Mouse (Mus musculus) MEL (cell line): ENCODE data around the gene Gm37240. TPM values are rescaled to one million over a fixed set of nuclear protein-coding genes. Genes with fewer than 3 reads are reported as not detected.

Experiments used
- DNase-seq: peaks from one replicate; pipeline ENCODE4 v3.0.0; 2011; ENCODE audit warnings: low read depth, low spot score
- H3K27ac ChIP-seq: 2 replicates; pipeline ENCODE4 v1.5.1; 2012; ENCODE audit warnings: low read depth, mild to moderate bottlenecking, control low read depth, low read length, moderate library complexity; ENCODE audit not compliant: control insufficient read depth
- H3K27me3 ChIP-seq, 2 experiments: fragments of 150-350 bp in 1 of 2; sonication (generic) in 1 of 2; 2 replicates each; pipeline ENCODE4 v1.6.1; 2012; ENCODE audit warnings: low read length in 2 of 2, mild to moderate bottlenecking in 2 of 2, improper control_type of control experiment in 1 of 2, moderate library complexity in 1 of 2; ENCODE audit not compliant: insufficient read depth in 2 of 2, control insufficient read depth in 1 of 2
- H3K36me3 ChIP-seq, 2 experiments: 2 replicates each; pipeline ENCODE4 v1.6.1; 2012 to 2014; ENCODE audit warnings: low read length in 2 of 2, improper control_type of control experiment in 1 of 2, inconsistent platforms in 1 of 2, mild to moderate bottlenecking in 1 of 2; ENCODE audit not compliant: insufficient read depth in 2 of 2, control insufficient read depth in 1 of 2
- H3K4me1 ChIP-seq, 2 experiments: fragments of 150-350 bp in 1 of 2; sonication (generic) in 1 of 2; 2 replicates each; pipeline ENCODE4 v1.6.1; 2012; ENCODE audit warnings: low read length in 2 of 2, improper control_type of control experiment in 1 of 2, mild to moderate bottlenecking in 1 of 2; ENCODE audit not compliant: insufficient read depth in 2 of 2, control insufficient read depth in 1 of 2
- H3K4me3 ChIP-seq, 2 experiments: fragments of 150-350 bp in 1 of 2; sonication (generic) in 1 of 2; 2 replicates each; pipeline ENCODE4 v1.5.1; 2012; ENCODE audit warnings: low read depth in 2 of 2, low read length in 2 of 2, mild to moderate bottlenecking in 2 of 2, moderate library complexity in 2 of 2, control low read depth in 1 of 2, improper control_type of control experiment in 1 of 2; ENCODE audit not compliant: control insufficient read depth in 1 of 2, insufficient read depth in 1 of 2
- H3K79me2 ChIP-seq: 2 replicates; pipeline ENCODE4 v1.6.1; 2012; ENCODE audit warnings: mild to moderate bottlenecking, low read length, moderate library complexity; ENCODE audit not compliant: control insufficient read depth, poor library complexity, insufficient read depth
- H3K9ac ChIP-seq: 2 replicates; pipeline ENCODE4 v1.6.1; 2012; ENCODE audit warnings: low read depth, mild to moderate bottlenecking, control low read depth, low read length, moderate library complexity; ENCODE audit not compliant: control insufficient read depth, poor library complexity, severe bottlenecking
- H3K9me3 ChIP-seq: fragments of 150-350 bp; sonication (generic); replicated peaks from 2 replicates; pipeline ENCODE4 v1.6.1; 2012; ENCODE audit warnings: mild to moderate bottlenecking, low read length, improper control_type of control experiment, moderate library complexity; ENCODE audit not compliant: insufficient read depth
- BHLHE40 ChIP-seq: IDR thresholded peaks from 2 replicates; pipeline ENCODE4 v1.6.1; 2012; ENCODE audit warnings: low read depth, mild to moderate bottlenecking, inconsistent platforms, low read length, improper control_type of control experiment, borderline replicate concordance
- CHD1 ChIP-seq: IDR thresholded peaks from 2 replicates; pipeline ENCODE4 v1.6.1; 2012; ENCODE audit warnings: low read depth, mild to moderate bottlenecking, inconsistent platforms, low read length, improper control_type of control experiment
- E2F4 ChIP-seq: IDR thresholded peaks from 2 replicates; pipeline ENCODE4 v1.6.1; 2011; ENCODE audit warnings: low read depth, low read length, improper control_type of control experiment, borderline replicate concordance
- GABPA ChIP-seq: IDR thresholded peaks from 2 replicates; pipeline ENCODE4 v1.6.1; 2012; ENCODE audit warnings: low read depth, mild to moderate bottlenecking, inconsistent platforms, low read length, improper control_type of control experiment, moderate library complexity
- GATA1 ChIP-seq: IDR thresholded peaks from 2 replicates; pipeline ENCODE4 v1.6.1; 2011; ENCODE audit warnings: low read depth, low read length, improper control_type of control experiment
- HCFC1 ChIP-seq: IDR thresholded peaks from 2 replicates; pipeline ENCODE4 v1.6.1; 2012; ENCODE audit warnings: low read depth, mild to moderate bottlenecking, inconsistent platforms, low read length, improper control_type of control experiment, moderate library complexity
- MAFK ChIP-seq: IDR thresholded peaks from 2 replicates; pipeline ENCODE4 v1.6.1; 2011; ENCODE audit warnings: low read depth, mild to moderate bottlenecking, low read length, improper control_type of control experiment, borderline replicate concordance
- MEF2A ChIP-seq: IDR thresholded peaks from 2 replicates; pipeline ENCODE4 v1.6.1; 2014; ENCODE audit warnings: low read depth, mild to moderate bottlenecking, inconsistent platforms, low read length, improper control_type of control experiment; ENCODE audit not compliant: poor library complexity, insufficient replicate concordance, severe bottlenecking; ENCODE audit errors: extremely low read depth
- MYB ChIP-seq: IDR thresholded peaks from 2 replicates; pipeline ENCODE4 v1.6.1; 2011; ENCODE audit warnings: mild to moderate bottlenecking, low read depth, low read length, improper control_type of control experiment
- POLR2A ChIP-seq, 2 experiments: IDR thresholded peaks; 2 replicates each; pipeline ENCODE4 v1.6.1; 2011 to 2012; ENCODE audit warnings: low read length in 2 of 2, mild to moderate bottlenecking in 2 of 2, control low read depth in 1 of 2, improper control_type of control experiment in 1 of 2, low read depth in 1 of 2, moderate library complexity in 1 of 2; ENCODE audit not compliant: control insufficient read depth in 1 of 2, insufficient read depth in 1 of 2, poor library complexity in 1 of 2
- POLR2AphosphoS5 ChIP-seq: IDR thresholded peaks from 2 replicates; pipeline ENCODE4 v1.6.1; 2012; ENCODE audit warnings: low read depth, borderline replicate concordance, mild to moderate bottlenecking, inconsistent platforms, low read length, moderate library complexity, mixed read lengths
- RCOR1 ChIP-seq: IDR thresholded peaks from 2 replicates; pipeline ENCODE4 v1.6.1; 2012; ENCODE audit warnings: low read depth, mild to moderate bottlenecking, inconsistent platforms, low read length, improper control_type of control experiment
- SIN3A ChIP-seq: IDR thresholded peaks from 2 replicates; pipeline ENCODE4 v1.6.1; 2012; ENCODE audit warnings: low read length, improper control_type of control experiment, inconsistent platforms
- TAL1 ChIP-seq: IDR thresholded peaks from 2 replicates; pipeline ENCODE4 v1.6.1; 2012; ENCODE audit warnings: mild to moderate bottlenecking, inconsistent platforms, low read length, moderate library complexity, mixed read lengths
- USF1 ChIP-seq: IDR thresholded peaks from 2 replicates; pipeline ENCODE4 v1.6.1; 2014; ENCODE audit warnings: low read depth, mild to moderate bottlenecking, inconsistent platforms, low read length, improper control_type of control experiment, moderate library complexity
- USF2 ChIP-seq, 2 experiments: IDR thresholded peaks; 2 replicates each; pipeline ENCODE4 v1.6.1; 2011 to 2012; ENCODE audit warnings: improper control_type of control experiment in 2 of 2, low read length in 2 of 2, borderline replicate concordance in 1 of 2, inconsistent platforms in 1 of 2, low read depth in 1 of 2, mild to moderate bottlenecking in 1 of 2; ENCODE audit not compliant: insufficient read depth in 1 of 2
- ZKSCAN1 ChIP-seq: IDR thresholded peaks from 2 replicates; pipeline ENCODE4 v1.6.1; 2012; ENCODE audit warnings: low read depth, mild to moderate bottlenecking, inconsistent platforms, low read length, improper control_type of control experiment, moderate library complexity
- ZMIZ1 ChIP-seq: IDR thresholded peaks from 2 replicates; pipeline ENCODE4 v1.6.1; 2012; ENCODE audit warnings: low read depth, mild to moderate bottlenecking, inconsistent platforms, low read length, improper control_type of control experiment, moderate library complexity
- polyA plus RNA-seq, 2 experiments: library from polyadenylated mRNA; stranded (reverse) in 1 of 2; unstranded in 1 of 2; fragments of >175 nt in 1 of 2; fragments of >200 nt in 1 of 2; gene quantifications; 2 replicates each; pipeline versions ENCODE4 v1.2.1 to v1.2.4; 2012; ENCODE audit warnings: low replicate concordance in 2 of 2, low read depth in 1 of 2; ENCODE audit not compliant: insufficient read length in 2 of 2, insufficient read depth in 1 of 2, missing spikeins in 1 of 2
- total RNA-seq: library from RNA; depleted of rRNA; stranded (reverse); fragments of 300-350 nt; gene quantifications from 2 replicates; pipeline ENCODE4 v1.2.3, GENCODE M21; 2012

Gene Gm37240
- total and polyA plus RNA-seq, 3 experiments: 0.04 TPM; not detected in 2

DNA sequence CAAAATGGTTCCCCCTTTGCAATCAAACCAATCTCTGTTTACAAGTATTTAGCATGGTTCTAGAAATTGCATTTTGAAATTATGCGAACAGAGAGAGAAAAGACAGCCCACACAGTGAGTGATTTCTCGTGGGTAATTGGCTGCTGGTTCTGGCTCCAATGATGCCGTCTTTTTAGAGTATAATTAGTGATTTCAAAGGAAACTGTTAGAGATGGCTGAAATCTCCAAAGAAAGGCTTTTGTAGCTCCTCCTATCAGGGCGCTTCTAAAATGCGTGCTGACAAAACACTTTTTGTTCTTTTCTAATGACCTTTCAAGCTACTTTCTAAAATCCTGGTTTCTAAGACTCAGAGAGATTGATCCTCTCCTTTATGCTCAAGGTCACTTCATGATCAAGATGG is 569.1 kb downstream of the Gm37240 start:
- no peak overlapping the region for H3K27ac ChIP-seq
- H3K9ac ChIP-seq: no peak overlapping the region
- H3K9me3 ChIP-seq: no peaks in the 10 kb centered on the region
- no peak overlapping the region for H3K4me3 ChIP-seq
- H3K4me1 ChIP-seq: no peaks in the 10 kb centered on the region
- H3K36me3 ChIP-seq: no peaks in the 10 kb centered on the region
- TF ChIP-seq USF1 (no peak), HCFC1 (no peak), MAFK (no peak), SIN3A (no peak), ZKSCAN1 (no peak), E2F4 (no peak)
- TF ChIP-seq, all 39 proteins: peak for 0
- H3K79me2 ChIP-seq: no peaks in the 10 kb centered on the region
- H3K27me3 ChIP-seq: no peaks in the 10 kb centered on the region
- DNase-seq: no peak

DNA sequence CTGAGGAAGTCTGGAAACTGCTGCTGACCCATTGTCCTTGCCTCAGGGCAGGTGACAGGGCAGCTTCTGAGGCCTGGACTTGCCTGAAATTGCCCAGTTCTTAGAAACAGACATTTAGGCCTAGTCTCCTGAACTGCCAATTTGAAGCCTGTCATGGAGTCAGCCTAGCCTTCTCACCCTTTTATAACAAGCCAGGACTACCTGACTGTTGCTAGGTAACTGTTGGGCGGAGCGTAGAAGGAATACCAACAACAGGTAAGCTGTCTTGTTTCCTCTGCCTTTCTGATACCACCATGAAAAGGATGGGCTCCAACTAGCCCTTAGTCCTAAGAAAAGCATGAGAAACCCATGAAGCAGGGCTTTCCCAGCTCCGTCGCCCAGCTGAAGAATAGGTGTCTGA is 570.0 kb downstream of the Gm37240 start:
- no peaks in the 10 kb centered on the region for H3K4me1 ChIP-seq
- H3K9me3 ChIP-seq: no peaks in the 10 kb centered on the region
- no peaks in the 10 kb centered on the region for H3K36me3 ChIP-seq
- no peak overlapping the region for H3K4me3 ChIP-seq
- DNase-seq: no peak
- no peaks in the 10 kb centered on the region for H3K27me3 ChIP-seq
- no peak overlapping the region for H3K9ac ChIP-seq
- TF ChIP-seq RCOR1 (no peak), USF2 (IDR thresholded peaks at IDR 0.05; ENCODE audit: borderline replicate concordance in 1 of 2, insufficient read depth in 1 of 2, low read depth in 1 of 2, low read length in 2 of 2) (no peak), ZMIZ1 (no peak), POLR2AphosphoS5 (no peak), GABPA (no peak), CHD1 (no peak), USF1 (no peak), MEF2A (no peak), MYB (no peak), POLR2A (IDR thresholded peaks at IDR 0.05; ENCODE audit: control insufficient read depth in 1 of 2, insufficient read depth in 1 of 2, low read depth in 1 of 2, low read length in 2 of 2, poor library complexity in 1 of 2) (no peak), BHLHE40 (no peak), TAL1 (no peak), GATA1 (no peak)
- no peaks in the 10 kb centered on the region for H3K79me2 ChIP-seq
- H3K27ac ChIP-seq: no peak overlapping the region
